Comparison of ENCODE assay signal across 8 mouse cellular contexts in genomic region chr4:57955544-57955958, GRCm38 (mm10). TPM values are rescaled to one million over a fixed set of nuclear protein-coding genes. Genes with fewer than 3 reads are reported as not detected.
A peak's percentile ranks its signal among the peaks of the same experiment; 100 is the strongest.
DNase-seq lines count a peak whose midpoint lies in the region; ATAC-seq and TF ChIP-seq lines count a peak whose summit lies in the region.

No protein-coding gene starts in this region.

- H3K9me3 ChIP-seq in forebrain, embryonic 13.5 days (replicated peaks): no peaks in the 10 kb centered on the region
- H3K9me3 ChIP-seq in lung, embryonic 14.5 days (ENCODE audit: low read depth, low read length): no peaks in the 10 kb centered on the region

- 0 out of 2 replicates have a peak, but pooled peaks have one; percentile 30 for TF ChIP-seq CTCF in lung, embryonic 14.5 days (IDR thresholded peaks at IDR 0.05; ENCODE audit: low read depth)

- H3K4me2 ChIP-seq in forebrain, embryonic 13.5 days: peak overlapping the region; percentile 75
- H3K4me2 ChIP-seq in lung, embryonic 14.5 days: peak overlapping the region; percentile 79

- under 1% methylated on average over 25 of the region's 25 CpGs for WGBS in forebrain, embryonic 13.5 days
- under 1% methylated on average over 25 of the region's 25 CpGs for WGBS in lung, embryonic 14.5 days

- intact Hi-C loops in heart, postnatal 10 days (cut with DNase I): loop anchor here (5.0 kb wide), 1 partner anchor 122 kb away; no protein-coding TSS in a partner anchor

- no peak; the same call in none of the 2 replicates for ATAC-seq in forebrain, embryonic 13.5 days
- ATAC-seq in lung, embryonic 14.5 days (ENCODE audit: insufficient read depth): peak; percentile 26

- peak overlapping the region; percentile 78 for H3K4me3 ChIP-seq in forebrain, embryonic 13.5 days
- H3K4me3 ChIP-seq in lung, embryonic 14.5 days (ENCODE audit: low read depth, low read length): peak overlapping the region; percentile 72

- H3K9ac ChIP-seq in forebrain, embryonic 13.5 days: peak overlapping the region; percentile 89
- peak overlapping the region; percentile 77 for H3K9ac ChIP-seq in lung, embryonic 14.5 days

- H3K27ac ChIP-seq in forebrain, embryonic 13.5 days: peak overlapping the region; percentile 88
- H3K27ac ChIP-seq in lung, embryonic 14.5 days (ENCODE audit: low read depth): peak overlapping the region; percentile 91

- H3K4me1 ChIP-seq in forebrain, embryonic 13.5 days: peaks cover 30% of the 10 kb centered on the region
- peaks cover 14% of the 10 kb centered on the region for H3K4me1 ChIP-seq in lung, embryonic 14.5 days (ENCODE audit: insufficient read depth)

- no peaks in the 10 kb centered on the region; the same call in 1 of the 2 replicates for H3K27me3 ChIP-seq in forebrain, embryonic 13.5 days
- H3K27me3 ChIP-seq in lung, embryonic 14.5 days (ENCODE audit: insufficient read depth, low read length): no peaks in the 10 kb centered on the region

- H3K36me3 ChIP-seq in forebrain, embryonic 13.5 days (ENCODE audit: poor library complexity, severe bottlenecking): peaks cover 19% of the 10 kb centered on the region
- peaks cover 17% of the 10 kb centered on the region for H3K36me3 ChIP-seq in lung, embryonic 14.5 days (ENCODE audit: insufficient read depth)

- peak; percentile 80 for DNase-seq in ES-CJ7 (ENCODE audit: low read depth, low spot score)
- peak; percentile 12 for DNase-seq in brain, embryonic 18.5 days (ENCODE audit: low read depth, low spot score)
- peak; percentile 68 to 69 for DNase-seq in heart, postnatal 10 days
- peak; percentile 74 to 83 for DNase-seq in kidney, postnatal 4 days
- DNase-seq in lung, embryonic 14.5 days: peak; percentile 80
- peak; percentile 59 for DNase-seq in ovary, postnatal 36 days (ENCODE audit: low spot score)
- DNase-seq in urinary bladder, adult 18-20 months (ENCODE audit: low spot score in 2 of 2): peak; percentile 55 to 71

RNA-seq across cellular contexts. Expression of gene Txn1, which starts 0.7 kb away (rescaled TPM):
- polyA plus RNA-seq in forebrain, embryonic 13.5 days (2015; fragmentation: Nextera tagmentation; extraction: Ambion mirVana): 358 and 382 TPM in 2 replicates
- 100 to 1,000 TPM; 161 to 178 TPM for total RNA-seq in heart, postnatal 10 days (2021)
- 472 and 487 TPM in 2 replicates for polyA plus RNA-seq in lung, embryonic 14.5 days (2014; fragmentation: Nextera tagmentation; extraction: Ambion mirVana)

RNA-seq across cellular contexts. Expression of gene D630039A03Rik, which starts 39.5 kb away (rescaled TPM):
- 0.08 TPM in 1 of 2 replicates, not detected in the other for polyA plus RNA-seq in forebrain, embryonic 13.5 days (2015; fragmentation: Nextera tagmentation; extraction: Ambion mirVana)
- total RNA-seq in heart, postnatal 10 days (2021): under 1 TPM; 0.19 to 0.20 TPM
- 2.2 and 2.3 TPM in 2 replicates for polyA plus RNA-seq in lung, embryonic 14.5 days (2014; fragmentation: Nextera tagmentation; extraction: Ambion mirVana)

RNA-seq across cellular contexts. Expression of gene Txndc8, which starts 53.4 kb away (rescaled TPM):
- polyA plus RNA-seq in forebrain, embryonic 13.5 days (2015; fragmentation: Nextera tagmentation; extraction: Ambion mirVana): not detected in 2 replicates
- not detected for total RNA-seq in heart, postnatal 10 days (2021)
- not detected in 2 replicates for polyA plus RNA-seq in lung, embryonic 14.5 days (2014; fragmentation: Nextera tagmentation; extraction: Ambion mirVana)

Comparison
In these comparisons a context has a peak if more than half of its experiments do, and no peak if none do; other contexts are left out.
1. DNase-seq: peak in every context shown above with its lines; median percentile 80 in ES-CJ7; 80 in lung, embryonic 14.5 days; 78 in kidney, postnatal 4 days; 68 in heart, postnatal 10 days; 63 in urinary bladder, adult 18-20 months; 59 in ovary, postnatal 36 days; 12 in brain, embryonic 18.5 days.